Mouse (Mus musculus) cerebellum, adult 2 months (tissue): ENCODE data around the gene Crebrf. TPM values are rescaled to one million over a fixed set of nuclear protein-coding genes. Genes with fewer than 3 reads are reported as not detected.

Experiments used
- DNase-seq, 2 experiments: peaks; one replicate each; pipeline ENCODE4 v3.0.0; 2021
- H3K27ac ChIP-seq: fragments of 200-500 bp; 2 replicates; pipeline ENCODE4 v1.5.1; 2012; ENCODE audit warnings: low read length, control low read depth, inconsistent platforms; ENCODE audit not compliant: insufficient read depth
- H3K27me3 ChIP-seq: fragments of 200-500 bp; 2 replicates; pipeline ENCODE4 v1.6.1; 2012; ENCODE audit warnings: inconsistent platforms, mild to moderate bottlenecking, low read length, moderate library complexity; ENCODE audit not compliant: control insufficient read depth, insufficient read depth
- H3K4me1 ChIP-seq: fragments of 200-500 bp; 2 replicates; pipeline ENCODE4 v1.6.1; 2011; ENCODE audit warnings: low read length; ENCODE audit not compliant: control insufficient read depth, insufficient read depth
- H3K4me3 ChIP-seq: fragments of 200-500 bp; replicated peaks from 2 replicates; pipeline ENCODE3; 2011; ENCODE audit warnings: mild to moderate bottlenecking, low read depth, low read length, control low read depth; ENCODE audit not compliant: insufficient read depth
- CTCF ChIP-seq: fragments of 200-500 bp; IDR thresholded peaks from 2 replicates; pipeline ENCODE4 v1.5.1; 2011; ENCODE audit warnings: low read depth, mild to moderate bottlenecking, control low read depth, low read length, moderate library complexity, borderline replicate concordance; ENCODE audit not compliant: insufficient read depth
- POLR2A ChIP-seq: fragments of 200-500 bp; IDR thresholded peaks from 2 replicates; pipeline ENCODE4 v1.6.1; 2011; ENCODE audit warnings: low read length, control low read depth, borderline replicate concordance; ENCODE audit not compliant: insufficient read depth
- WGBS: fragments of 180-500 bp; shearing (Covaris S2); methylation state at CpG from one replicate; pipeline ENCODE4 v1.1.7; 2018; 5-methylcytosine and 5-hydroxymethylcytosine counted together
- polyA plus RNA-seq: library from polyadenylated mRNA; depleted of rRNA; stranded (reverse); fragments of >200 nt; gene quantifications from 2 replicates; pipeline ENCODE4 v1.2.3, GENCODE M21; 2012

Crebrf gene
- polyA plus RNA-seq, 1 experiment: 20.2 TPM

DNA sequence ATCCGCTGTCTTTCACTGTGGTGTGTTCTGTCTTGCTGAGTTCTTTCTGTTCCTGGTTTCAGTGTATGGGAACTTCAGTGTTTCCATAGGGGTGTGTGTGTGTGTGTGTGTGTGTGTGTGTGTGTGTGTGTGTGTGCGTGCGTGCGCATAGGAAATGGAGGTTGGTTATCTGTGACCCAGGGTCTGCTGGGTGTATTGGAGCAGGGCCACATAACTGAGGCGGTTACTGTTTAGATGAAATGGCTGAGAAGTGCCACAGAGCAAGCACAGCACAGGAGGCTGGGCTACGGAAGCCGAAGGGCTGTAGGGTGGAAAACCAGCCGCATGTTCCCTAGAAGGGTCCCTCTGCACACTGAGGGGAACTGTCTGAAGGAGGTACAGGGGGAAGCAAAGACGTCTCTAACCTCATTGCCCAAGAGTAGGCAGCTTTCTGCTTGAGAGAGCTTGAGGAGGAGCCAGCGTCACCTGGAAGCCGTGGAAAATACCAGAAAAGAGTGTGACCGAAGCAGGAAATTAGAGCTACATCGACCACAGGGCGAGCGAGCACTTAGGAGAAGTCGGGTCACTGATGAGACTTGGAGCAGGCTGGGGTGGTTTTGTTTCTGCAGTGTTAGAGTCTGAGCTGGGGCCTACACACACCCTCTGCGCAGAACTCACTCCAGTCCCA, 29.0 kb upstream of the Crebrf start:
- Histone ChIP-seq H3K27me3 (no peaks in the 10 kb centered on the region), H3K27ac (no peak overlapping the region), H3K4me3 (no peak overlapping the region), H3K4me1 (peaks cover 39% of the 10 kb centered on the region)
- peak in 1 of 2 experiments; percentile 16 for DNase-seq
- 75% methylated on average over 17 of the region's 17 CpGs for WGBS
- no peak for TF ChIP-seq CTCF
- TF ChIP-seq POLR2A: no peak

GRCm38 (mm10) chr17:26688795-26689735, 26.4 kb upstream of the Crebrf start:
- WGBS: 17% methylated on average over 8 of the region's 8 CpGs
- peak; percentile 42 to 49 for DNase-seq
- Histone ChIP-seq H3K27me3 (no peaks in the 10 kb centered on the region), H3K4me3 (no peak overlapping the region), H3K4me1 (peaks cover 57% of the 10 kb centered on the region), H3K27ac (peak overlapping the region; percentile 58)
- no peak for TF ChIP-seq CTCF
- TF ChIP-seq POLR2A: no peak

GRCm38 (mm10) chr17:26689810-26690209, 25.6 kb upstream of the Crebrf start:
- 27% methylated on average over 2 of the region's 2 CpGs for WGBS
- Histone ChIP-seq H3K27ac (peak overlapping the region; percentile 58), H3K4me3 (no peak overlapping the region), H3K4me1 (peaks cover 63% of the 10 kb centered on the region), H3K27me3 (no peaks in the 10 kb centered on the region)
- TF ChIP-seq POLR2A: no peak
- TF ChIP-seq CTCF: no peak
- no peak for DNase-seq

DNA sequence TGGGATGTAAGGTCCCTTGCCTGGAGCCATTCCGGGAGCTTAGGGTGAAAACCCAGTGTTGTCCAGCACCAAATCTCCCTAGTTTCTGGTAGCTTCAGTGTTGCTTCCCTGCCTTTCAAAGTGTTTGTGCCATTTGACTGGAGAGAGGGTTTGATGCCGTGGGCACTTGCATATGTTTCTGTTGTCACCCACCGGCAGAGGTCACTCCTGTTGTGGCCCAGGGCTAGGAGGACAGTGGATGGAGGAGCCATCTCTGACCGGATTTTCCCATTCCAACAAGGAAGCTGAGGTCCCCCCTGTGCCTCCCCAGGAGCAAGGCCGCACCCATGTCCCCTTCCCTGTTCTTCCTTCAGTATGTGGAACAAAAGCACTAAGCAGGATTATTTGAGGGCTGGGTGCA, 25.2 kb upstream of the Crebrf start:
- Histone ChIP-seq H3K27me3 (no peaks in the 10 kb centered on the region), H3K4me1 (peaks cover 67% of the 10 kb centered on the region), H3K27ac (peak overlapping the region; percentile 58), H3K4me3 (no peak overlapping the region)
- DNase-seq: peak; percentile 58 to 60
- TF ChIP-seq CTCF (peak; percentile 55), POLR2A (no peak)
- 28% methylated on average over 5 of the region's 5 CpGs for WGBS

GRCm38 (mm10) chr17:26691110-26691509, 24.3 kb upstream of the Crebrf start:
- DNase-seq: peak; percentile 41 to 42
- H3K27ac ChIP-seq: peak overlapping the region; percentile 86
- H3K27me3 ChIP-seq: no peaks in the 10 kb centered on the region
- 42% methylated on average over 7 of the region's 7 CpGs for WGBS
- H3K4me1 ChIP-seq: peaks cover 74% of the 10 kb centered on the region
- no peak for TF ChIP-seq CTCF
- TF ChIP-seq POLR2A: no peak
- no peak overlapping the region for H3K4me3 ChIP-seq

GRCm38 (mm10) chr17:26693424-26693823, 22.0 kb upstream of the Crebrf start:
- peak; percentile 81 to 89 for DNase-seq
- TF ChIP-seq POLR2A (no peak), CTCF (no peak)
- Histone ChIP-seq H3K27ac (peak overlapping the region; percentile 100), H3K4me1 (peaks cover 61% of the 10 kb centered on the region), H3K4me3 (peak overlapping the region; percentile 27), H3K27me3 (no peaks in the 10 kb centered on the region)
- 5% methylated on average over 7 of the region's 7 CpGs for WGBS

- 22% methylated on average over 7 of the region's 7 CpGs for WGBS
- TF ChIP-seq CTCF (no peak), POLR2A (no peak)
- Histone ChIP-seq H3K4me1 (peaks cover 59% of the 10 kb centered on the region), H3K27ac (peak overlapping the region; percentile 100), H3K4me3 (no peak overlapping the region), H3K27me3 (no peaks in the 10 kb centered on the region)
- peak; percentile 44 to 57 for DNase-seq
Measured at GRCm38 (mm10) chr17:26694171-26694570, 21.3 kb upstream of the Crebrf start.
